ENCODE assay signal across 8 mouse cellular contexts in the genomic region with DNA sequence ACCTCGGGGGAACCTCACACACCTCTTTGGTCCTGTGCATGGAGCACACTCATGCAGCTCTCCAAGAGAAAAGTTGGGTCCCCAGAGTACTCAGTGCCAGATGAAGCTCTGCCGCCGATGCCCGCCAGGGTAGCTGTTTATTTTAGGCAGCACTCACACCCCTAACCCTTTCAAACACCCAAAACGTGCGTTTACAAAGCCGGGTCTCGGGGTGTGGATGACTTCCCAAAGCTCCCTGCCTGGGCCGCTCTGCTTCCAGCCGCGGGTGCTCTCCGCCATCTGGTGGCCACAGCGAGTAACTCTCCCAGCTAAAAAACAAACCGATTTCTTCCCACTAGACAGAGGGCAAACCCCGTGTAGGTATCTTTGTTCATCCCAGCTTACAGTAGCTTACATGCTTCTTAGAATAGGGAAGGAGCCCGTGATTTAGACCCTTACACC. TPM values are rescaled to one million over a fixed set of nuclear protein-coding genes. Genes with fewer than 3 reads are reported as not detected.
DNase-seq lines count a peak whose midpoint lies in the region; ATAC-seq and TF ChIP-seq lines count a peak whose summit lies in the region.

No protein-coding gene starts in this region.

- intact Hi-C loops in heart, postnatal 36 days (cut with DNase I), result loop anchor here (1.0 to 2.0 kb wide), 2 partner anchors 391 to 436 kb away; no protein-coding TSS in a partner anchor

- H3K27me3 ChIP-seq in forebrain, embryonic 13.5 days, result peaks cover 60% of the 10 kb centered on the region
- peaks cover 47% of the 10 kb centered on the region for H3K27me3 ChIP-seq in lung, embryonic 14.5 days (ENCODE audit: insufficient read depth, low read length)
- H3K27me3 ChIP-seq in neural tube, embryonic 15.5 days (replicated peaks), result peaks cover 57% of the 10 kb centered on the region

- peak overlapping the region; percentile 26 for H3K4me3 ChIP-seq in forebrain, embryonic 13.5 days
- H3K4me3 ChIP-seq in lung, embryonic 14.5 days (ENCODE audit: low read depth, low read length), result peak overlapping the region; percentile 16
- 0 out of 2 replicates have a peak overlapping the region, but pooled peaks have one; percentile 13 for H3K4me3 ChIP-seq in neural tube, embryonic 15.5 days (replicated peaks)

- peak; percentile 82 for ATAC-seq in forebrain, embryonic 13.5 days
- ATAC-seq in lung, embryonic 14.5 days (ENCODE audit: insufficient read depth), result peak; percentile 80
- peak; percentile 47 for ATAC-seq in neural tube, embryonic 15.5 days (ENCODE audit: low FRiP score)

- peaks cover 36% of the 10 kb centered on the region for H3K4me1 ChIP-seq in forebrain, embryonic 13.5 days
- H3K4me1 ChIP-seq in lung, embryonic 14.5 days (ENCODE audit: insufficient read depth), result peaks cover 3% of the 10 kb centered on the region; the same call in 1 of the 2 replicates
- H3K4me1 ChIP-seq in neural tube, embryonic 15.5 days, result peaks cover 24% of the 10 kb centered on the region

- TF ChIP-seq CTCF in lung, embryonic 14.5 days (IDR thresholded peaks at IDR 0.05; ENCODE audit: low read depth), result peak; percentile 95

- H3K36me3 ChIP-seq in forebrain, embryonic 13.5 days (ENCODE audit: poor library complexity, severe bottlenecking), result no peaks in the 10 kb centered on the region
- no peaks in the 10 kb centered on the region for H3K36me3 ChIP-seq in lung, embryonic 14.5 days (ENCODE audit: insufficient read depth)
- H3K36me3 ChIP-seq in neural tube, embryonic 15.5 days, result no peaks in the 10 kb centered on the region

- no peak overlapping the region for H3K27ac ChIP-seq in forebrain, embryonic 13.5 days
- no peak overlapping the region for H3K27ac ChIP-seq in lung, embryonic 14.5 days (ENCODE audit: low read depth)
- no peak overlapping the region for H3K27ac ChIP-seq in neural tube, embryonic 15.5 days (replicated peaks)

- no peak overlapping the region for H3K9ac ChIP-seq in forebrain, embryonic 13.5 days
- no peak overlapping the region for H3K9ac ChIP-seq in lung, embryonic 14.5 days
- no peak overlapping the region for H3K9ac ChIP-seq in neural tube, embryonic 15.5 days (replicated peaks)

- peak overlapping the region; percentile 64 for H3K4me2 ChIP-seq in forebrain, embryonic 13.5 days
- H3K4me2 ChIP-seq in lung, embryonic 14.5 days, result peak overlapping the region; percentile 64
- peak overlapping the region; percentile 55 for H3K4me2 ChIP-seq in neural tube, embryonic 15.5 days

- 2% methylated on average over 16 of the region's 16 CpGs for WGBS in forebrain, embryonic 13.5 days
- under 1% methylated on average over 16 of the region's 16 CpGs for WGBS in lung, embryonic 14.5 days
- under 1% methylated on average over 16 of the region's 16 CpGs for whole genome bisulfite sequencing in neural tube, embryonic 15.5 days

- peak; percentile 33 for DNase-seq in MEL-GATA-1-ER (ENCODE audit: extremely low read depth, low read depth)
- peak; percentile 75 for DNase-seq in cerebellum, adult 11 months
- peak; percentile 76 for DNase-seq in heart, postnatal 36 days
- peak; percentile 63 for DNase-seq in layer of hippocampus, adult 11-12 months (ENCODE audit: low spot score)
- peak; percentile 90 for DNase-seq in lung, embryonic 14.5 days
- DNase-seq in thymus, postnatal 36 days, result peak; percentile 75

- no peaks in the 10 kb centered on the region for H3K9me3 ChIP-seq in forebrain, embryonic 13.5 days (replicated peaks)
- no peaks in the 10 kb centered on the region for H3K9me3 ChIP-seq in lung, embryonic 14.5 days (ENCODE audit: low read depth, low read length)
- no peaks in the 10 kb centered on the region for H3K9me3 ChIP-seq in neural tube, embryonic 15.5 days (replicated peaks)

RNA-seq across cellular contexts. Expression of a gene that starts 11.6 kb away (rescaled TPM):
- polyA plus RNA-seq in forebrain, embryonic 13.5 days (2015; fragmentation: Nextera tagmentation; extraction: Ambion mirVana), result 24.4 and 30.7 TPM in 2 replicates
- under 1 TPM in 1 of 2 experiments, not detected in 1; 0.08 TPM for total RNA-seq in heart, postnatal 36 days (2021)
- polyA plus RNA-seq in lung, embryonic 14.5 days (2014; fragmentation: Nextera tagmentation; extraction: Ambion mirVana), result not detected in 2 replicates
- 0.06 TPM in 1 of 2 replicates, not detected in the other for polyA plus RNA-seq in neural tube, embryonic 15.5 days (2015; fragmentation: Nextera tagmentation; extraction: Ambion mirVana)

RNA-seq across cellular contexts. Expression of a gene that starts 16.5 kb away (rescaled TPM):
- polyA plus RNA-seq in forebrain, embryonic 13.5 days (2015; fragmentation: Nextera tagmentation; extraction: Ambion mirVana), result 54.3 and 56.1 TPM in 2 replicates
- 100 to 1,000 TPM; 303 to 350 TPM for total RNA-seq in heart, postnatal 36 days (2021)
- polyA plus RNA-seq in lung, embryonic 14.5 days (2014; fragmentation: Nextera tagmentation; extraction: Ambion mirVana), result 44.1 and 53.3 TPM in 2 replicates
- polyA plus RNA-seq in neural tube, embryonic 15.5 days (2015; fragmentation: Nextera tagmentation; extraction: Ambion mirVana), result 44.4 and 45.2 TPM in 2 replicates

Comparison
In these comparisons a context has a peak if more than half of its experiments do, and no peak if none do; other contexts are left out.
1. DNase-seq: peak in every context shown above with its lines; median percentile 90 in lung, embryonic 14.5 days; 76 in heart, postnatal 36 days; 75 in cerebellum, adult 11 months; 75 in thymus, postnatal 36 days; 63 in layer of hippocampus, adult 11-12 months; 33 in MEL-GATA-1-ER.
2. RNA of a gene that starts 11.6 kb away (polyA plus RNA-seq): 24.4 to 30.7 TPM in forebrain, embryonic 13.5 days; not detected in lung, embryonic 14.5 days and 0.06 TPM in neural tube, embryonic 15.5 days; every median in the first group is over 10 times any median in the second.
3. Peak in every context shown above with its lines, with median percentiles within 50 percentile points of each other: ATAC-seq, H3K4me2 ChIP-seq and H3K4me3 ChIP-seq.